8 mouse cellular contexts compared by ENCODE assay signal in the genomic region with DNA sequence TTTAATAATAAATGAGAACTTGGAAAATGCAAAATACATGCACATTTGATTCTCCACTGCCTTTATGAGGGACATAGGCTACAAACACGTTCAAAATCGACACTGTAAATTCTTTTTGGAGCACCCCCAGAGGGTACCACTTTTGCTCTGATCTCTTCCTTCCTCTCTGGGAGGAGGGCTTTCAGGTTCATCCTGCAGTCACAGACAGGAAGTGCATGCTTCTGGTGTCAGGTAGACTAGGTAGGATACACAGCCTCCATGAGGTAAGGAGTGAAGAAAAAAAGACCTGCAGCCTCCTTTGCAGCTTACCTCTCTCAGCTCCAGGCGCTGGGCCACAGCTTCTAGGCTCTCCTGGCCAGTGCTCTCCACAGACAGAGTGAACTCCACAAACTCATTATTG. TPM values are rescaled to one million over a fixed set of nuclear protein-coding genes. Genes with fewer than 3 reads are reported as not detected.
DNase-seq lines count a peak whose midpoint lies in the region; ATAC-seq and TF ChIP-seq lines count a peak whose summit lies in the region.
"Had no signal": no experiment of that assay in that cellular context is flagged by ENCODE, and none has a peak within 500 bp of the region (broad histone marks: within the 10 kb centered on the region; RNA-seq: fewer than 3 reads in every experiment).

No protein-coding gene starts in this region.

- no peaks in the 10 kb centered on the region for H3K27me3 ChIP-seq in testis, adult 2 months (ENCODE audit: control insufficient read depth, insufficient read depth, low read length)
- peaks cover 4% of the 10 kb centered on the region for H3K27me3 ChIP-seq in forebrain, embryonic 12.5 days
- H3K27me3 ChIP-seq in liver, embryonic 13.5 days = peaks cover 33% of the 10 kb centered on the region
- no peaks in the 10 kb centered on the region for H3K27me3 ChIP-seq in stomach, postnatal 0 days (ENCODE audit: control insufficient read depth, insufficient read depth, low read length)

- no peak for DNase-seq in testis, postnatal 10 days (ENCODE audit: low spot score)
- DNase-seq in liver, embryonic 13.5 days = no peak
- no peak for DNase-seq in stomach, postnatal 0 days (ENCODE audit: low spot score)
- no peak for DNase-seq in adrenal gland, postnatal 4 days (ENCODE audit: low spot score in 2 of 2)
- DNase-seq in thymus, postnatal 10 days (ENCODE audit: low spot score in 2 of 2) = no peak
- DNase-seq: lung, postnatal 36 days had no signal

- H3K9me3 ChIP-seq in forebrain, embryonic 12.5 days = no peaks in the 10 kb centered on the region
- no peaks in the 10 kb centered on the region for H3K9me3 ChIP-seq in liver, embryonic 13.5 days (replicated peaks)
- H3K9me3 ChIP-seq in stomach, postnatal 0 days (ENCODE audit: control insufficient read depth, low read length) = no peaks in the 10 kb centered on the region

- H3K4me1 ChIP-seq in testis, adult 2 months (ENCODE audit: control insufficient read depth, insufficient read depth, low read length) = peaks cover 17% of the 10 kb centered on the region
- H3K4me1 ChIP-seq in forebrain, embryonic 12.5 days = peaks cover 27% of the 10 kb centered on the region
- peaks cover 27% of the 10 kb centered on the region for H3K4me1 ChIP-seq in liver, embryonic 13.5 days (replicated peaks)
- peaks cover 3% of the 10 kb centered on the region for H3K4me1 ChIP-seq in stomach, postnatal 0 days (replicated peaks; ENCODE audit: control insufficient read depth, insufficient read depth)

- peak overlapping the region; percentile 80 for H3K4me2 ChIP-seq in forebrain, embryonic 12.5 days
- peak overlapping the region; percentile 82 for H3K4me2 ChIP-seq in liver, embryonic 13.5 days
- peak overlapping the region; percentile 80 for H3K4me2 ChIP-seq in stomach, postnatal 0 days (replicated peaks; ENCODE audit: low read depth)

- 71% methylated on average over 3 of the region's 3 CpGs for WGBS in forebrain, embryonic 12.5 days
- 41% methylated on average over 3 of the region's 3 CpGs for WGBS in liver, embryonic 13.5 days (ENCODE audit: insufficient replicate concordance)
- WGBS in stomach, postnatal 0 days = 65% methylated on average over 3 of the region's 3 CpGs

- H3K4me3 ChIP-seq in testis, adult 2 months (ENCODE audit: control insufficient read depth, low read depth, low read length) = peak overlapping the region; percentile 98
- peak overlapping the region; percentile 59 for H3K4me3 ChIP-seq in forebrain, embryonic 12.5 days (replicated peaks)
- peak overlapping the region; percentile 68 for H3K4me3 ChIP-seq in liver, embryonic 13.5 days (replicated peaks)
- no peak overlapping the region for H3K4me3 ChIP-seq in stomach, postnatal 0 days (ENCODE audit: low read depth, low read length)

- TF ChIP-seq CTCF in testis, adult 2 months (IDR thresholded peaks at IDR 0.05; ENCODE audit: control insufficient read depth, insufficient read depth, insufficient replicate concordance, low read depth, low read length) = no peak
- TF ChIP-seq CTCF in stomach, postnatal 0 days (IDR thresholded peaks at IDR 0.05; ENCODE audit: low read depth) = no peak

- no peak for TF ChIP-seq EP300 in stomach, postnatal 0 days (optimal IDR thresholded peaks at IDR 0.05)

- TF ChIP-seq POLR2A in testis, adult 2 months (IDR thresholded peaks at IDR 0.05; ENCODE audit: control insufficient read depth, low read depth, low read length) = no peak

- H3K27ac ChIP-seq in testis, adult 2 months (ENCODE audit: control insufficient read depth, insufficient read depth, low read depth, low read length) = no peak overlapping the region
- no peak overlapping the region for H3K27ac ChIP-seq in forebrain, embryonic 12.5 days
- no peak overlapping the region for H3K27ac ChIP-seq in liver, embryonic 13.5 days
- no peak overlapping the region for H3K27ac ChIP-seq in stomach, postnatal 0 days (replicated peaks)

- no peaks in the 10 kb centered on the region for H3K36me3 ChIP-seq in testis, adult 2 months (ENCODE audit: control insufficient read depth, insufficient read depth, low read length)
- H3K36me3 ChIP-seq in forebrain, embryonic 12.5 days (replicated peaks) = 0 out of 2 replicates have a peak, but pooled peaks cover 2% of the 10 kb centered on the region
- H3K36me3 ChIP-seq in liver, embryonic 13.5 days = no peaks in the 10 kb centered on the region
- H3K36me3 ChIP-seq in stomach, postnatal 0 days (ENCODE audit: control insufficient read depth, insufficient read depth, low read length) = no peaks in the 10 kb centered on the region

- ATAC-seq in forebrain, embryonic 12.5 days (ENCODE audit: low FRiP score) = no peak
- no peak for ATAC-seq in liver, embryonic 13.5 days (ENCODE audit: low read depth)
- ATAC-seq in stomach, postnatal 0 days (ENCODE audit: low FRiP score, low TSS enrichment) = no peak

- H3K9ac ChIP-seq in forebrain, embryonic 12.5 days = peak overlapping the region; percentile 59; the same call in 1 of the 2 replicates
- H3K9ac ChIP-seq in liver, embryonic 13.5 days = peak overlapping the region; percentile 71
- H3K9ac ChIP-seq in stomach, postnatal 0 days (ENCODE audit: low read length) = peak overlapping the region; percentile 76; the same call in 1 of the 2 replicates

RNA-seq across cellular contexts. Expression of gene Ptpn21, which starts 4.0 kb away (rescaled TPM):
- 10.9 TPM in 2 replicates for polyA plus RNA-seq in testis, adult 2 months (2012; rRNA removed)
- 8.6 and 9.8 TPM in 2 replicates for polyA plus RNA-seq in forebrain, embryonic 12.5 days (2016; fragmentation: Nextera tagmentation; extraction: Ambion mirVana)
- polyA plus RNA-seq in liver, embryonic 13.5 days (2015; fragmentation: Nextera tagmentation; extraction: Ambion mirVana) = 1.8 and 1.9 TPM in 2 replicates
- 5.5 and 6.6 TPM in 2 replicates for polyA plus RNA-seq in stomach, postnatal 0 days (2015; fragmentation: Nextera tagmentation; extraction: Ambion mirVana)
- total RNA-seq in adrenal gland, postnatal 4 days (2021) = 10 to 100 TPM; 25.6 to 26.5 TPM

RNA-seq across cellular contexts. Expression of gene Zc3h14, which starts 13.6 kb away (rescaled TPM):
- 301 and 309 TPM in 2 replicates for polyA plus RNA-seq in testis, adult 2 months (2012; rRNA removed)
- polyA plus RNA-seq in forebrain, embryonic 12.5 days (2016; fragmentation: Nextera tagmentation; extraction: Ambion mirVana) = 156 and 160 TPM in 2 replicates
- 44.1 and 53.5 TPM in 2 replicates for polyA plus RNA-seq in liver, embryonic 13.5 days (2015; fragmentation: Nextera tagmentation; extraction: Ambion mirVana)
- polyA plus RNA-seq in stomach, postnatal 0 days (2015; fragmentation: Nextera tagmentation; extraction: Ambion mirVana) = 47.7 and 49.3 TPM in 2 replicates
- 100 to 1,000 TPM; 111 to 113 TPM for total RNA-seq in adrenal gland, postnatal 4 days (2021)
